In the genomic region with DNA sequence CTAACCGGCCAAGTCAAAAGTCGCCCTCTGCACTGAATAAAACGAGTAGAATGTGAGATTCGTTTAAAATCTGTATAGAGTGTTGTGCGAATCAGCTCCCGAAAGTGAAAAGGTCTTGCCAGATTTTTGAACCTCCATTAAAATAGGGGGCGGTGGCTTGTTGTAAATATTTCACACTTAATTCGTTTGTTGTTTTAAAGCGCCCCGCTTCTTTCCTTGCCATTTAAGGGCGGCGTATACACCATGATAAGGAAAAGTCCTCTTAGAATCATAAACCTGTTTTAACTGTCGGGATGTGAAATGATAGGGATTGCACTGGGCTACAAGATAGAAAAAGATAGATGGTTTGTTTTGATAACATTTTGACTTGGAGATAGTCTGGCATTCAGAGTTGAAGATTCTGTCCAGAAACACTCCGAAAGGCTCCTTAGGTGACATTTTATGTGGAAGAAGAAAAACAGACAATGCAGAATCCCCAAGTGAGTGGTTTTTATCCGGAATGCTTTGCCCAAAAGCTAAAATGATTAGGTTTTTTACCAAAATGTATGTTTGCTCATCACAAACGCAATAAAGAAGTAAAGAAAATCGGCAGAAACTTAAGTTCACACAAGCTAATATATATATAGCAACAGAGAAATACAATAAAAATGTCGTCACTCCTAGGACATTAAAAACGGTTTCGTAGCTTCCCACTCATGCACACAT, we compare ENCODE assay signal across 11 mouse cellular contexts. TPM values are rescaled to one million over a fixed set of nuclear protein-coding genes. Genes with fewer than 3 reads are reported as not detected.
DNase-seq lines count a peak whose midpoint lies in the region; ATAC-seq lines count a peak whose summit lies in the region.
"Had no signal": no experiment of that assay in that cellular context is flagged by ENCODE, and none has a peak within 500 bp of the region (broad histone marks: within the 10 kb centered on the region; RNA-seq: fewer than 3 reads in every experiment).

No protein-coding gene starts in this region.

- peaks cover 48% of the 10 kb centered on the region for H3K27me3 ChIP-seq in forebrain, embryonic 11.5 days (ENCODE audit: control insufficient read depth, insufficient read depth, low read length)
- peaks cover 34% of the 10 kb centered on the region for H3K27me3 ChIP-seq in forebrain, embryonic 16.5 days (replicated peaks; ENCODE audit: control insufficient read depth, insufficient read depth, low read length)
- H3K27me3 ChIP-seq in kidney, embryonic 15.5 days = peaks cover 81% of the 10 kb centered on the region
- peaks cover 50% of the 10 kb centered on the region for H3K27me3 ChIP-seq in limb, embryonic 10.5 days (ENCODE audit: low read depth, poor library complexity, severe bottlenecking)

- no peak for ATAC-seq in forebrain, embryonic 11.5 days (replicated peaks; ENCODE audit: low FRiP score)
- no peak for ATAC-seq in forebrain, embryonic 16.5 days
- ATAC-seq in kidney, embryonic 15.5 days (replicated peaks; ENCODE audit: low FRiP score) = no peak

- H3K9me3 ChIP-seq in forebrain, embryonic 11.5 days (ENCODE audit: control insufficient read depth, low read length) = no peaks in the 10 kb centered on the region
- H3K9me3 ChIP-seq in forebrain, embryonic 16.5 days (ENCODE audit: control insufficient read depth, low read length) = no peaks in the 10 kb centered on the region
- no peaks in the 10 kb centered on the region for H3K9me3 ChIP-seq in kidney, embryonic 15.5 days (replicated peaks)
- H3K9me3 ChIP-seq in limb, embryonic 10.5 days (replicated peaks) = no peaks in the 10 kb centered on the region

- no peak for DNase-seq in forebrain, embryonic 11.5 days (ENCODE audit: low spot score)
- DNase-seq in kidney, postnatal 10 days = no peak
- DNase-seq in R1 (ENCODE audit: low read depth, low spot score) = peak; percentile 4
- no peak for DNase-seq in limb, embryonic 10.5 days (ENCODE audit: low spot score)
- DNase-seq in spleen, adult 18-20 months = no peak
- no peak for DNase-seq in ovary, adult 18-20 months (ENCODE audit: low spot score)
- DNase-seq: B cell, adult 2 months had no signal

- H3K4me3 ChIP-seq in forebrain, embryonic 11.5 days (ENCODE audit: low read depth, low read length) = peak overlapping the region; percentile 30
- no peak overlapping the region for H3K4me3 ChIP-seq in forebrain, embryonic 16.5 days (replicated peaks; ENCODE audit: low read length)
- H3K4me3 ChIP-seq in kidney, embryonic 15.5 days (replicated peaks) = peak overlapping the region; percentile 53
- peak overlapping the region; percentile 58 for H3K4me3 ChIP-seq in limb, embryonic 10.5 days
- H3K4me3 ChIP-seq: erythroblast, embryonic 14.5 days had no signal

- H3K9ac ChIP-seq in forebrain, embryonic 11.5 days (ENCODE audit: low read length) = no peak overlapping the region
- no peak overlapping the region for H3K9ac ChIP-seq in forebrain, embryonic 16.5 days (replicated peaks; ENCODE audit: low read depth, low read length)
- H3K9ac ChIP-seq in kidney, embryonic 15.5 days = peak overlapping the region; percentile 10; the same call in 1 of the 2 replicates

- H3K4me2 ChIP-seq in forebrain, embryonic 11.5 days (ENCODE audit: low read depth, low read length, severe bottlenecking) = peak overlapping the region; percentile 41; the same call in 1 of the 2 replicates
- no peak overlapping the region for H3K4me2 ChIP-seq in forebrain, embryonic 16.5 days (ENCODE audit: low read length)
- peak overlapping the region; percentile 70 for H3K4me2 ChIP-seq in kidney, embryonic 15.5 days

- no peaks in the 10 kb centered on the region for H3K36me3 ChIP-seq in forebrain, embryonic 11.5 days (ENCODE audit: control insufficient read depth, insufficient read depth, low read length)
- no peaks in the 10 kb centered on the region for H3K36me3 ChIP-seq in forebrain, embryonic 16.5 days (ENCODE audit: control insufficient read depth, insufficient read depth)
- no peaks in the 10 kb centered on the region for H3K36me3 ChIP-seq in kidney, embryonic 15.5 days
- no peaks in the 10 kb centered on the region for H3K36me3 ChIP-seq in limb, embryonic 10.5 days

- 0 out of 2 replicates have a peak, but pooled peaks cover 5% of the 10 kb centered on the region for H3K4me1 ChIP-seq in forebrain, embryonic 11.5 days (replicated peaks; ENCODE audit: control insufficient read depth, insufficient read depth, low read length)
- H3K4me1 ChIP-seq in forebrain, embryonic 16.5 days (replicated peaks; ENCODE audit: control insufficient read depth, insufficient read depth, low read length) = peaks cover 11% of the 10 kb centered on the region
- peaks cover 26% of the 10 kb centered on the region for H3K4me1 ChIP-seq in kidney, embryonic 15.5 days
- peaks cover 38% of the 10 kb centered on the region for H3K4me1 ChIP-seq in limb, embryonic 10.5 days

- H3K27ac ChIP-seq in forebrain, embryonic 11.5 days (ENCODE audit: low read depth, low read length) = no peak overlapping the region
- no peak overlapping the region for H3K27ac ChIP-seq in forebrain, embryonic 16.5 days (ENCODE audit: low read length)
- 0 out of 2 replicates have a peak overlapping the region, but pooled peaks have one; percentile 79 for H3K27ac ChIP-seq in kidney, embryonic 15.5 days
- H3K27ac ChIP-seq in limb, embryonic 10.5 days = no peak overlapping the region

- WGBS in forebrain, embryonic 11.5 days = under 1% methylated on average over 20 of the region's 20 CpGs
- WGBS in forebrain, embryonic 16.5 days = under 1% methylated on average over 20 of the region's 20 CpGs
- WGBS in kidney, embryonic 15.5 days = 1% methylated on average over 20 of the region's 20 CpGs
- WGBS in limb, embryonic 10.5 days = under 1% methylated on average over 20 of the region's 20 CpGs

RNA-seq across cellular contexts. Expression of a gene that starts 2.6 kb away (rescaled TPM):
- 44.8 and 48.8 TPM in 2 replicates for polyA plus RNA-seq in forebrain, embryonic 11.5 days (2014; fragmentation: Nextera tagmentation; extraction: Ambion mirVana)
- 0.76 and 1.6 TPM in 2 replicates for polyA plus RNA-seq in forebrain, embryonic 16.5 days (2015; fragmentation: Nextera tagmentation; extraction: Ambion mirVana)
- polyA plus RNA-seq in kidney, embryonic 15.5 days (2015; fragmentation: Nextera tagmentation; extraction: Ambion mirVana) = 28.6 and 29.9 TPM in 2 replicates
- 7.8 and 11.2 TPM in 2 replicates for polyA plus RNA-seq in limb, embryonic 10.5 days (2016; fragmentation: Nextera tagmentation; extraction: Ambion mirVana)
- polyA plus RNA-seq: erythroblast, embryonic 14.5 days; small intestine, adult 2 months had no signal
